Mouse (Mus musculus) ES-Bruce4 (cell line): ENCODE measurements at regions not wholly inside any gene's neighbourhood (a gene's known extent, or its start where the extent isn't known, plus 50 kb on each side); places are given as distances from the start of the nearest gene placed in this dataset.

Source experiments
- CTCF ChIP-seq: IDR thresholded peaks from one replicate; pipeline ENCODE4 v1.8.1; 2011; ENCODE audit warnings: low read depth, low read length
- EP300 ChIP-seq: IDR thresholded peaks from 2 replicates; pipeline ENCODE4 v1.6.1; 2011; ENCODE audit warnings: low read depth, low read length; ENCODE audit not compliant: insufficient read depth
- POLR2A ChIP-seq: IDR thresholded peaks from one replicate; pipeline ENCODE4 v1.8.1; 2011; ENCODE audit warnings: low read length; ENCODE audit not compliant: insufficient read depth

- TF ChIP-seq POLR2A (no peak), EP300 (no peak), CTCF (no peak)
These were observed 122.7 kb downstream of the Tent5c start for GRCm38 (mm10) chr3:100366447-100366846.
